Mouse (Mus musculus): ENCODE results near the gene Aqp3. TPM values are rescaled to one million over a fixed set of nuclear protein-coding genes. Genes with fewer than 3 reads are reported as not detected.
A peak's percentile ranks its signal among the peaks of the same experiment; 100 is the strongest.

Aqp3 gene
- total RNA-seq, 2 experiments from 2014 or later: not detected

- TF ChIP-seq CTCF (IDR thresholded peaks at IDR 0.05): no peak
- intact Hi-C loops (cut with DNase I): loop anchor here (10.0 kb wide), 2 partner anchors 340 to 650 kb away; no protein-coding TSS in a partner anchor
- Histone ChIP-seq H3K27ac (no peak overlapping the region), H3K4me3 (no peak overlapping the region)
- DNase-seq (ENCODE audit: extremely low spot score in 1 of 2, low spot score in 2 of 2): no peak
Measured at GRCm38 (mm10) chr4:41055111-41055510, 42.9 kb downstream of the Aqp3 start.

GRCm38 (mm10) chr4:41051781-41052180 is 46.2 kb downstream of the Aqp3 start:
- no peak for TF ChIP-seq CTCF (IDR thresholded peaks at IDR 0.05)
- intact Hi-C loops (cut with DNase I): loop anchor here (2.0 to 10.0 kb wide), 5 partner anchors 113 to 653 kb away; no protein-coding TSS in a partner anchor
- H3K27ac ChIP-seq: no peak overlapping the region
- no peak overlapping the region for H3K4me3 ChIP-seq
- DNase-seq (ENCODE audit: extremely low spot score in 1 of 2, low spot score in 2 of 2): no peak

GRCm38 (mm10) chr4:41050726-41051675 is 47.0 kb downstream of the Aqp3 start:
- peak; percentile 81 for DNase-seq (ENCODE audit: extremely low spot score in 1 of 2, low spot score in 2 of 2)
- TF ChIP-seq CTCF (IDR thresholded peaks at IDR 0.05): peak; percentile 87
- H3K27ac ChIP-seq: no peak overlapping the region
- H3K4me3 ChIP-seq: no peak overlapping the region
- intact Hi-C loops (cut with DNase I): loop anchor here (1.0 to 10.0 kb wide), 6 partner anchors 68 to 654 kb away; no protein-coding TSS in a partner anchor

- intact Hi-C loops (cut with DNase I): no loop called here
- no peak for TF ChIP-seq CTCF (IDR thresholded peaks at IDR 0.05)
- no peak overlapping the region for H3K27ac ChIP-seq
- no peak overlapping the region for H3K4me3 ChIP-seq
- DNase-seq (ENCODE audit: extremely low spot score in 1 of 2, low spot score in 2 of 2): no peak
Measured at GRCm38 (mm10) chr4:41048926-41049325, 49.1 kb downstream of the Aqp3 start.

GRCm38 (mm10) chr4:41047524-41048271 is 50.3 kb downstream of the Aqp3 start, which contains the start of gene Aqp7:
Gene Aqp7 (minus strand): TSS chr4:41048139.
- no peak for DNase-seq (ENCODE audit: extremely low spot score in 1 of 2, low spot score in 2 of 2)
- intact Hi-C loops (cut with DNase I): no loop called here
- no peak for TF ChIP-seq CTCF (IDR thresholded peaks at IDR 0.05)
- Histone ChIP-seq H3K27ac (no peak within 1 kb of the TSS), H3K4me3 (no peak within 1 kb of the TSS)

GRCm38 (mm10) chr4:41046254-41046795 is 51.7 kb downstream of the Aqp3 start:
- no peak for TF ChIP-seq CTCF (IDR thresholded peaks at IDR 0.05)
- no peak for DNase-seq (ENCODE audit: extremely low spot score in 1 of 2, low spot score in 2 of 2)
- intact Hi-C loops (cut with DNase I): no loop called here
- Histone ChIP-seq H3K27ac (no peak overlapping the region), H3K4me3 (no peak overlapping the region)

GRCm38 (mm10) chr4:41045288-41045687 is 52.7 kb downstream of the Aqp3 start:
- intact Hi-C loops (cut with DNase I): no loop called here
- no peak for TF ChIP-seq CTCF (IDR thresholded peaks at IDR 0.05)

GRCm38 (mm10) chr4:41043961-41044360 is 54.0 kb downstream of the Aqp3 start:
- TF ChIP-seq CTCF (IDR thresholded peaks at IDR 0.05): no peak; the same call in none of the 2 replicates
- DNase-seq (ENCODE audit: extremely low spot score in 1 of 2, low spot score in 2 of 2): no peak
- H3K4me3 ChIP-seq: no peak overlapping the region
- intact Hi-C loops (cut with DNase I): no loop called here
- H3K27ac ChIP-seq: no peak overlapping the region

More at GRCm38 (mm10) chr4:41045288-41045687, 52.7 kb downstream of the Aqp3 start:
- Histone ChIP-seq H3K27ac (no peak overlapping the region), H3K4me3 (no peak overlapping the region)
- DNase-seq (ENCODE audit: extremely low spot score in 1 of 2, low spot score in 2 of 2): no peak

- H3K27ac ChIP-seq: no peak overlapping the region
- DNase-seq (ENCODE audit: extremely low spot score in 1 of 2, low spot score in 2 of 2): no peak
- H3K4me3 ChIP-seq: no peak overlapping the region
- intact Hi-C loops (cut with DNase I): no loop called here
- TF ChIP-seq CTCF (IDR thresholded peaks at IDR 0.05): no peak
Measured at GRCm38 (mm10) chr4:41042880-41043279, 55.1 kb downstream of the Aqp3 start.

Other genes with a start within 250 kb of the Aqp3 start
- 1 to 10 TPM; 5.0 to 8.2 TPM for gene B4galt1, start 244.2 kb downstream of the Aqp3 start, total RNA-seq (2021)
- not detected for gene Spink4, start 178.1 kb downstream of the Aqp3 start, total RNA-seq (2021)
- gene Bag1, start 149.9 kb downstream of the Aqp3 start, total RNA-seq (2021): 100 to 1,000 TPM; 164 to 181 TPM
- 10 to 100 TPM; 79.0 to 79.7 TPM for gene Chmp5, start 149.8 kb downstream of the Aqp3 start, total RNA-seq (2021)
- 10 to 100 TPM; 69.2 to 76.6 TPM for gene Nfx1, start 127.3 kb downstream of the Aqp3 start, total RNA-seq (2021)
- not detected for gene Aqp7, start 50.0 kb downstream of the Aqp3 start, total RNA-seq (2021)
- gene Nol6, start 26.3 kb upstream of the Aqp3 start, total RNA-seq (2021): 10 to 100 TPM; 91.4 to 97.4 TPM
- gene Ube2r2, start 37.6 kb upstream of the Aqp3 start, total RNA-seq (2021): 10 to 100 TPM; 78.8 to 80.9 TPM
- gene Ubap2, start 177.0 kb upstream of the Aqp3 start, total RNA-seq (2021): 10 to 100 TPM; 39.4 to 42.2 TPM
- 10 to 100 TPM; 39.9 to 42.4 TPM for gene Dcaf12, start 216.7 kb upstream of the Aqp3 start, total RNA-seq (2021)